Mouse (Mus musculus): Measurements from ENCODE around the gene Zfp12.
"Not testable (repeated sequence)": the region's sequence is repeated elsewhere in the genome, so short reads cannot be mapped to it uniquely, and the experiment has no call there.

The Zfp12 gene

DNA sequence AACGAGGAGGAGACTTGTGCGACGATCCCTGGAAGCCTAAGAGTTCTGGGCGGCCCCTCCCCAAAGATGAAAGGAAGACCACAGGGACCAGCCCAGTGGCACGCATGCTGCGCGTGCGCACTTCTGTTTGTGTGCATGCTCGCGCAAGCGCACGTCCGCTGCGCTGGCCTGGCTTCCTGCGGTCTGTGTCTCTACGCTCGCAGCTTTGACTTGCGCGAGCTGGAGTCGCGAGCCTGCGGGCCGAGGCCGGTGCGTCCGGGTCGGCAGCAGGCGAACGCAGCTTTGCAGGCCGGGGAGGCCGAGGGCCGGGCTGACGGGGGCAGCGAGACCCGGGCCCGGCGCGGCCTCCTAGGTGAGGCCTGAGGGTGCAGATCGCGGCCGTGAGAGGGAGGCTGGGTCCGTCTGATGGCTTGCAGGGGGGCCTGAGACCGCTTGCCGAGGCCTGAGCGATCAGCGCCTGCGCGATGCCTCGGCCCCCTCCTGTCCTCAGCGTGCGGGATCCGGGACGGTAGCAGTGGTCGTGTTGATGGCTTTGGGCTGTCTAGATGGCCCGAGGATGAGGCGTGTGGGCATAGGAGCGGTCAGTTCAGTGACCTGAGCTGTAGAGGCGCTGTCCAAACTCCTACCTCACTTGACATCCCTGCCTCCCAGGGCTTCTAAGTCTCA, at the start of gene Zfp12:
Gene Zfp12, plus strand, starts transcription at position 136 of the 666 bp plus-strand sequence.
- DNase-seq (ENCODE audit: low spot score in 2 of 2) = peak; percentile 61 to 84

DNA sequence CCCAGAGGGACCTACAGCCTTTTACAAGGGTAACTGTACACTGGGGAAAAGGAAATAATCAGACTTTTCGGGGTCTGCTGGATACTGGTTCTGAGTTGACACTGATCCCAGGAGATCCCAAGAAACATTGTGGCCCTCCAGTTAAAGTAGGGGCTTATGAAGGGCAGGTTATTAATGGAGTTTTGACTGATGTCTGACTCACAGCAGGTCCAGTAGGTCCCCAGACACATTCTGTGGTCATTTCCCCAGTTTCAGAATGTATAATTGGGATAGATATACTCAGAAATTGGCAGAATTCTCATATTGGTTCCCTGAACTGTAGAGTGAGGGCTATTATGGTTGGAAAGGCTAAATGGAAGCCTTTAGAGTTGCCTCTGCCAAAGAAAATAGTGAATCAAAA, 46.9 kb upstream of the Zfp12 start:
- DNase-seq (ENCODE audit: low spot score in 2 of 2) = not testable (repeated sequence)

- DNase-seq (ENCODE audit: low spot score in 2 of 2) = no peak
Observed at GRCm38 (mm10) chr5:143192806-143193205, 42.2 kb upstream of the Zfp12 start.

DNA sequence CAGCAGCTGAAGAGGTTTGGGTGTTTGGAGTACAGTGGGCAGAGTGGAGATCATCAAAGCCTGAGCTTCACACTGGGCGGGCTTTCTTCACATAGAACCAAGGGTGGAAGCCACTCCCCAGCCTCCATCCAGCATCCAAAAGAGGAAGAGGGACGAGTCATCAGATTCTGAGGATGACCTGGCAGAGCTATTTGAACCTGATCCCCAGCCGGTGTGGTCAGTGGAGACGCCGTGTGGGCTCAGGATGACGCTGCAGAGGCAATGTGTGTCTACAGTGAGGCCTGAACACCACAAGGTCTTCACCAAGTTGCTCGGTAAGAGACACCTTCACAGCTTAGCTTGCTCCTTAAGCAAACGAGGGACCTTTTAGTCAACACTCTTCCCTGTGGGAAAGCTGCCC, 40.2 kb upstream of the Zfp12 start:
- not testable (repeated sequence) for DNase-seq (ENCODE audit: low spot score in 2 of 2)

- no peak for DNase-seq (ENCODE audit: low spot score in 2 of 2)
Observed at GRCm38 (mm10) chr5:143195166-143195565, 39.8 kb upstream of the Zfp12 start.

GRCm38 (mm10) chr5:143196506-143196905, 38.5 kb upstream of the Zfp12 start:
- DNase-seq (ENCODE audit: low spot score in 2 of 2) = no peak

DNA sequence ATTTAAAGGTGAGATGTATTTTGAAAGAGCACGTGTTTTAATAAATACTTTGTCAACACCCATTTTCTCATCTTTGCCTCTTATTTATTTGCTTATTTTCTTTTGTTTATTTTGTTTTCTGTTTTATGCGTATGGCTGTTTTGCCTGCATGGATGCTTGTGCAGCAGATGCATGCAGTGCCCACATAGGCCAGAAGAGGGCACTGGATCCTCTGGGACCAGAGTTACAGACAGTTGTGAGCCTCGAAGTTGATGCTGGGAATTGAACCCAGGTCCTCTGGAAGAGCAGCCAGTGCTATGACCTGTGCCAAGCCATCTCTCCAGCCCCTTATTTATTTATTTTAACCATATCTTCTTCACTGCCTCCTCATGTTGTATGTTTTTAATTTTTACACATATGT, 29.9 kb upstream of the Zfp12 start:
- DNase-seq (ENCODE audit: low spot score in 2 of 2) = peak in 1 of 2 experiments; percentile 25

- no peak for DNase-seq (ENCODE audit: low spot score in 2 of 2)
Observed at GRCm38 (mm10) chr5:143213832-143214231, 21.1 kb upstream of the Zfp12 start.

DNA sequence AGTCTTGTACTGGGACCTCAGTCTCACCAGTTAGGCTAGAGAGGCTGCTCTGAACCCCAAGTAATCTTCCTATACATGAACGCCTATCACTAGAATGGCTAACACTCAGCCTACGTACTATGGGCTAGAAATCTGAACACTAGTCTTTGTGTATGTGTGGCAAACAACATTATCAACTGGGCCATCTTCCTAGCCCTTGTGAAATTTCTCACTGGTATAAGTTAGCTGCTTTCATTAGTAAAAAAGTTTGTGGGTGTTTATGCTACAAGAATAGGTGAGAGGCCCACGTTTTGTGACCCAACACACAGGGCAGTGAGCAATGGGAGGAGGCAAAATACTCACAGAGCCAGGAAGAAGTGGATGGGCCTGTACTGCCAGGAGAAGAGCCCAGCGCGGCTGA, 14.0 kb upstream of the Zfp12 start:
- no peak for DNase-seq (ENCODE audit: low spot score in 2 of 2)

- DNase-seq (ENCODE audit: low spot score in 2 of 2) = no peak
Observed at GRCm38 (mm10) chr5:143222287-143222686, 12.7 kb upstream of the Zfp12 start.

DNA sequence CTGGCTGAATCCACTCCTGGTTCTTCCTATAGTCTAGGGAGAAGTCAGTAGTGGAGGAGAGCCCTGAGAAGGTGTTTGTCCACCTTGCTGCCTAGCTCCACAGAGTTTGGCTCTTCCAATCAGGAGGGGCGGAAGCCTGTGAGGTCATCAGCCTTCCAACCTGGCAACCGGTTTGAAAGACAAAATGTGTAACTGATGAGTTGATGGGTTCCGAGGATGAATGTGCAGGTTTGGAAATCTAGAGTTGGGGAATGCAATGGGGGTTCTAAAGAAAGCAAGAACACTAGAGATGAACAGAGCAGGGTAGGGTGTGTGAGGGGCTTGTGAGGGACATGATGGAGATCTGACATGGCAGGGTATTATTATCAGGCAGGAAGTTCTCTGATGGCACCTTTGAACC, 8.2 kb upstream of the Zfp12 start, which contains the start of gene Spdye4a:
Gene Spdye4a, minus strand, starts transcription at position 101 of the 400 bp plus-strand sequence.
- DNase-seq (ENCODE audit: low spot score in 2 of 2) = no peak

- no peak for DNase-seq (ENCODE audit: low spot score in 2 of 2)
Observed at GRCm38 (mm10) chr5:143236036-143236435, 1.1 kb downstream of the Zfp12 start.

GRCm38 (mm10) chr5:143244926-143245325, 10.0 kb downstream of the Zfp12 start:
- no peak for DNase-seq (ENCODE audit: low spot score in 2 of 2)

- no peak for DNase-seq (ENCODE audit: low spot score in 2 of 2)
Observed at GRCm38 (mm10) chr5:143252039-143252438, 17.1 kb downstream of the Zfp12 start.

GRCm38 (mm10) chr5:143252791-143253185, 17.8 kb downstream of the Zfp12 start:
- DNase-seq (ENCODE audit: low spot score in 2 of 2) = no peak

DNA sequence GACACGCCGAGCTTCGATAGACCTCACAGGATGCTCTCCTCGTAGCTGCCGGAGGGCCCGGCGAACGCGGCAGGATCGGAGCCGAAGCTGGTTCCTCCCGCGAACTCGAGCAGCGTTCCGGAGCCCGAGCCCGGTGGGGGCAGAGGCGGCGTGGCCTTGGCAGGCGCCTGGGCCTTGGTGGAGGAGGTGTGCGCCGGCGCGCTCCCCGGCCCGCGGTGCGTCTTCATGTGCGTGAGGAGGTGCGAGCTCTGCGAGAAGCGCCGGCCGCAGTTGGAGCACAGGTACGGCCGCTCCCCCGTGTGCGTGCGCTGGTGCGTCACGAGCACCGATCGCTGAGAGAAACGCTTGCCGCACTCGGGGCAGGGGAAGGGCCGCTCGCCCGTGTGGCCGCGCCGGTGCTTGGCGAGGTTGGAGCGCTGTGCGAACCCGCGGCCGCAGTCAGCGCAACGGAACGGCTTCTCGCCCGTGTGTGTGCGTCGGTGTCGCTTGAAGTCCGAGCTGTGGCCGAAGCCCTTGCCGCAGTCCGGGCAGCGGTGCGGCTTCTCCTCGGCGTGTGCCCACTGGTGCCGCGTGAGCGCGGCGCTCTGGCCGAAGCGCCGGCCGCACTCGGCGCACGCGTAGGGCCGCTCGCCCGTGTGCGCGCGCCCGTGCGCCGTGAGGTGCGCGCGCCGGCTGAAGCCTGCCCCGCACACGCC, 18.4 kb downstream of the Zfp12 start:
- DNase-seq (ENCODE audit: low spot score in 2 of 2) = peak in 1 of 2 experiments; percentile 19

DNA sequence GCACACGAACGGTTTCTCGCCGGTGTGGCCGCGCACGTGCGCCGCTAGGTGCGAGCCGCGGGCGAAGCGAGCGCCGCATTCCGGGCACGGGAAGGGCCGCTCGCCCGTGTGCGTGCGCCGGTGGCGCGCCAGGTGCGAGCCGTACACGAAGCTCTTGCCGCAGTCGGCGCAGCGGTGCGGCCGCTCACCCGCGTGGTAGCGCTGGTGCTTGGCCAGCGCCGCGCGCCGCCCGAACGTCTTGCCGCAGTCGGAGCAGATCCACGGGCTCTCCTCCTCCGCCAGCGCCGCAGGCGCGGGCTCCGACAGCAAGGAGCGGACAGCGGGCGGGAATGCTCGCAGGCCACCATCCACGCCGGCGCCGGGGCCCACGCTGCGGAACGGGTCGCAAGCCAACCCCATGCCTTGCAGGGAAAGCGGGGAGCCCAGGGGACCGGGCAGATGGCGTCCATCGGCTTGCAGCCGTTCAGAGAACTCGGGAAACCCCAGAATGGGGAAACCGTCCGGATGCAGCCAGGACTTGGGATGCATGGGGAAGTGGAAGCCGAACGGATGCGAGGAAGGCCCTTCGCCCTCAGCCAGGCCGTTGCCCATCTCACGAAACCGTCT, 19.0 kb downstream of the Zfp12 start:
- DNase-seq (ENCODE audit: low spot score in 2 of 2) = no peak

DNA sequence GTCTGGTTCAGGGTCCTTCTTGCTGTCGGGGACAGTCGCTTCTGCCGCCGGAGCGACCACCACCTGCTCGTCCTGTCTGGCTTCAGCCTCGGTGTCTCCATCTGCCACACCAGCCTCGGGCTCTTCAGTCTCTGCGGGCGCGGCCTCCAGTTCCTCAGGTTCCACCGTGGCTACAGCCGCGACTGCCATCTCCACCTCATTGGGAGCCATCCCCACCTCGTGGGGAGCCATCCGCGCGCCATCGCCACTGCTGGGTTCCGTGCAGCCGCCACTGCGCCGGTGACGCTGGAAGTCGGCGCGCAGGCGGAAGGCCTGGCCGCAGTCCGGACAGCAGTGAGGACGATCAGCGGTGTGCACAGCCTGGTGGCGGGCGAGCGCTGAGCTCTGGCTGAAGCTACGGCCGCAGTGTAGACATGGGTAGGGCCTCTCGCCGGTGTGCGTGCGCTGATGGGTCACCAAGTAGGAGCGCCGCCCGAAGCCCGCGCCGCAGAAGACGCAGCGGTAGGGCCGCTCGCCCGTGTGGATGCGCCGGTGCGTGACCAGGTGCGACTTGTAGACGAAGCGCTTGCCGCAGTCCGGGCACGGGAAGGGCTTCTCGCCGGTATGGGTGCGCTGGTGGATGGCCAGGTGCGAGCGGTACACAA, 19.6 kb downstream of the Zfp12 start:
- DNase-seq (ENCODE audit: low spot score in 2 of 2) = peak in 1 of 2 experiments; percentile 17

DNA sequence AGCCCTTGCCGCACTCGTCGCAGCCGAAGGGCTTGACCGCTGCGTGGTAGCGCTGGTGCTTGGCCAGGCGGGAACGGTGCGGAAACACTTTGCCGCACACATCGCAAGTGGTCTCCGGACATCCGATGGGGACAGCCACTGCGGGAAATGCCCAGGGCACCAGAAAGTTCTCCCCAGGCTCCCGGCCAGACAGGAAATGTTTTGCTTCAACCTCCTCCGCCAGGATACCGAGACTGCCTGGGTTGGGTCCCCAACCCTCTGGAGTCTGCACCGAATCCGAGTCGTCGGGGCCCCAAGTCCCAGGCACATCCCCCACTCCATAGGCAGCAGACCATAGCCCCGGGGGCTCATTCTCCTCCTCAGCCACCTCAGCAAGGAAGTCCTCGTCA, 20.2 kb downstream of the Zfp12 start:
- no peak for DNase-seq (ENCODE audit: low spot score in 2 of 2)

DNA sequence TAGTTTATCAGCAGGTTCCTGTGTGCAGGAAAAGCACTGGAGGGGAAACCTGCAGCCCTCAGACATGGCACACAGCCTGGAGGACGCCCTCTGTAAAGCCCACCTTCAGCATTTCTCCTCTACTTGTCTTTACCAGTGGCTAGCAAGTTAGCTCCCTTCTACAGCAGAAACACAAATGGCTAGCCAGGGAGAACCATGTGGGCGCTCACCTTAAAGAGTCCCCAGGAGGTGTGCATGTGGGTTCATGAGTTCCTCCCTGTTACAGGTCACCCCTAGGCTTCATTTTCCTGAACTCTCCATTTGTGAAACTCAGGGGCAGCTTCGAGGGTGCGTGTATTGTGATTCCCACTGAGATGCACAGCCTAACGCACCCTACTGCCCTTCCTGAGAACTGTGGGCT, 20.8 kb downstream of the Zfp12 start:
- no peak for DNase-seq (ENCODE audit: low spot score in 2 of 2)

DNA sequence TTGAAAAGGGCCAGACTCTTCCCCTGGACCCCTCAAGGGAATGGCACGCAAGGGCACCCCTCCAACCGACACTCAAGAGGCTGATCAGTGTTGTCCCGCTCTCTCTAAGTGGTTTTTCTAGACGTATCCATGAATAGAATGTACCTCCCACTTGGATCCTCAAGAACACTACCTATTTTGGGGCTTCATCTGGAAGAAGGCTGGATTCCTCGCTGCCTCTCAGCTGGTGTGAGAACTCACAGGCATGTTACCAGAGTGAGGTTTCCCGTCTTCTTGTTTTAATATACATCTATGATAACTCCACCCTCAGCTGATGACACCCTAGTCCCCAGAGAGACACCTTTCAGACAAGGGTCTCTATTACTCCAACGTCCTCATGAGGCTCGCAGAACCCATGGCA, 26.7 kb downstream of the Zfp12 start:
- DNase-seq (ENCODE audit: low spot score in 2 of 2) = no peak

DNA sequence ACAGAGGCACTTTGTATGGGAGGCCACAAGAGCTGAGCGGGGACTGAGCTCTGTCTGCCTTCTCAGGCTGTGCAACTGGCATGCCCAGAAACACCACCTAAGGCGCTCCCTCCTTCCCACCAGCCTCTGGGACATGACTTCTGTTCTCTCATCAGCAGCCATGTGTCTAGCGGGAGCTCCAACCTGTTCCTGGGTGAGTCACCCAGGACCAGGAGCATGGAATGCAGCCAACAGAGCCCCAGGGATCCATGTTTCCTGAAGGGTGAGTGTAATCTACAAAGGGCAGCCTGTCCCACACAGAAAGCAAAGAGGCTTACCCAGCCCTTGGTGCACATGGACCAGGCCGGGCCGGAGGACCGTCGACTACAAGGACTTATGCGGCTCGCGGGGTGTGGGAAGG, 29.7 kb downstream of the Zfp12 start:
- DNase-seq (ENCODE audit: low spot score in 2 of 2) = no peak
